Mouse (Mus musculus) heart, embryonic 13.5 days (tissue): Measurements from ENCODE around the gene Xpc. TPM values are rescaled to one million over a fixed set of nuclear protein-coding genes. Genes with fewer than 3 reads are reported as not detected.

Source experiments
- ATAC-seq: fragments of 200-750 bp; cut with Nextera tagmentation; 2 replicates; pipeline ENCODE4 v1.8.0; 2017; ENCODE audit warnings: moderate TSS enrichment; ENCODE audit not compliant: insufficient number of reproducible peaks, low FRiP score, low TSS enrichment; ENCODE audit errors: extremely low read depth
- H3K27ac ChIP-seq: fragments of 300-500 bp; sonication (generic); replicated peaks from 2 replicates; pipeline ENCODE4 v1.5.1; 2015; ENCODE audit warnings: moderate library complexity, mild to moderate bottlenecking, inconsistent platforms
- H3K27me3 ChIP-seq: fragments of 300-500 bp; sonication (generic); replicated peaks from 2 replicates; pipeline ENCODE4 v1.6.1; 2015; ENCODE audit warnings: mild to moderate bottlenecking, inconsistent platforms
- H3K36me3 ChIP-seq: fragments of 300-500 bp; sonication (generic); 2 replicates; pipeline ENCODE4 v1.6.1; 2015; ENCODE audit warnings: mild to moderate bottlenecking, inconsistent platforms
- H3K4me1 ChIP-seq: fragments of 300-500 bp; sonication (generic); 2 replicates; pipeline ENCODE4 v1.6.1; 2015; ENCODE audit warnings: inconsistent platforms
- H3K4me2 ChIP-seq: fragments of 300-500 bp; sonication (generic); 2 replicates; pipeline ENCODE4 v1.6.1; 2015; ENCODE audit warnings: inconsistent platforms, mild to moderate bottlenecking, moderate library complexity
- H3K4me3 ChIP-seq: fragments of 300-500 bp; sonication (generic); 2 replicates; pipeline ENCODE4 v1.5.1; 2015; ENCODE audit warnings: moderate library complexity, mild to moderate bottlenecking, inconsistent platforms
- H3K9ac ChIP-seq: fragments of 300-500 bp; sonication (generic); 2 replicates; pipeline ENCODE4 v1.6.1; 2015; ENCODE audit warnings: inconsistent platforms, mild to moderate bottlenecking, moderate library complexity
- H3K9me3 ChIP-seq: fragments of 300-500 bp; sonication (generic); 2 replicates; pipeline ENCODE4 v1.6.1; 2016; ENCODE audit warnings: inconsistent platforms
- WGBS: fragments of 180-500 bp; shearing (Covaris S2); methylation state at CpG from one replicate; pipeline ENCODE4 v1.1.7; 2015; ENCODE audit warnings: mixed read lengths; 5-methylcytosine and 5-hydroxymethylcytosine counted together
- polyA plus RNA-seq: library from polyadenylated mRNA; unstranded; fragments of >200 nt; fragmentation: Nextera tagmentation; extraction: Ambion mirVana; gene quantifications from 2 replicates; pipeline ENCODE4 v1.2.1, GENCODE M21; 2015

The Xpc gene
- polyA plus RNA-seq, 1 experiment from 2014 or later: 10.5 TPM

- H3K9me3 ChIP-seq: no peaks in the 10 kb centered on the region
- no peak overlapping the region for H3K9ac ChIP-seq
- no peak overlapping the region for H3K27ac ChIP-seq
- no peaks in the 10 kb centered on the region for H3K27me3 ChIP-seq
- H3K4me2 ChIP-seq: no peak overlapping the region
- peaks cover 8% of the 10 kb centered on the region for H3K4me1 ChIP-seq
- H3K36me3 ChIP-seq: peaks cover 96% of the 10 kb centered on the region
- no peak for ATAC-seq
- no peak overlapping the region for H3K4me3 ChIP-seq
- WGBS: 70% methylated on average over 6 of the region's 6 CpGs
These were observed 24.7 kb downstream of the Xpc start for GRCm38 (mm10) chr6:91491004-91491403.

GRCm38 (mm10) chr6:91489872-91490271, 25.8 kb downstream of the Xpc start:
- no peak overlapping the region for H3K27ac ChIP-seq
- no peak overlapping the region for H3K4me2 ChIP-seq

GRCm38 (mm10) chr6:91488496-91489212, 27.0 kb downstream of the Xpc start:
- H3K9ac ChIP-seq: no peak overlapping the region
- peak; percentile 10; the same call in 1 of the 2 replicates for ATAC-seq
- no peaks in the 10 kb centered on the region for H3K9me3 ChIP-seq
- 58% methylated on average over 9 of the region's 9 CpGs for WGBS
- peaks cover 8% of the 10 kb centered on the region for H3K4me1 ChIP-seq
- no peak overlapping the region; the same call in 1 of the 2 replicates for H3K27ac ChIP-seq
- H3K36me3 ChIP-seq: peaks cover 98% of the 10 kb centered on the region
- H3K4me3 ChIP-seq: no peak overlapping the region
- no peaks in the 10 kb centered on the region for H3K27me3 ChIP-seq
- H3K4me2 ChIP-seq: no peak overlapping the region

More at GRCm38 (mm10) chr6:91489872-91490271, 25.8 kb downstream of the Xpc start:
- 77% methylated on average over 10 of the region's 10 CpGs for WGBS
- Histone ChIP-seq H3K4me3 (no peak overlapping the region), H3K36me3 (peaks cover 96% of the 10 kb centered on the region), H3K9me3 (no peaks in the 10 kb centered on the region), H3K4me1 (peaks cover 8% of the 10 kb centered on the region), H3K9ac (no peak overlapping the region), H3K27me3 (no peaks in the 10 kb centered on the region)
- no peak for ATAC-seq

GRCm38 (mm10) chr6:91486736-91487453, 28.8 kb downstream of the Xpc start:
- H3K36me3 ChIP-seq: peaks cover 98% of the 10 kb centered on the region
- 86% methylated on average over 15 of the region's 15 CpGs for WGBS
- H3K4me2 ChIP-seq: no peak overlapping the region

GRCm38 (mm10) chr6:91483371-91483770, 32.3 kb downstream of the Xpc start:
- no peak overlapping the region for H3K9ac ChIP-seq
- no peaks in the 10 kb centered on the region for H3K27me3 ChIP-seq
- no peak overlapping the region for H3K27ac ChIP-seq
- H3K4me2 ChIP-seq: no peak overlapping the region
- WGBS: 69% methylated on average over 2 of the region's 2 CpGs
- no peak overlapping the region for H3K4me3 ChIP-seq
- H3K4me1 ChIP-seq: peaks cover under 1% of the 10 kb centered on the region
- peaks cover 100% of the 10 kb centered on the region for H3K36me3 ChIP-seq
- ATAC-seq: no peak
- H3K9me3 ChIP-seq: no peaks in the 10 kb centered on the region

More at GRCm38 (mm10) chr6:91486736-91487453, 28.8 kb downstream of the Xpc start:
- Histone ChIP-seq H3K4me1 (peaks cover 8% of the 10 kb centered on the region), H3K9ac (no peak overlapping the region), H3K9me3 (no peaks in the 10 kb centered on the region), H3K27ac (no peak overlapping the region), H3K27me3 (no peaks in the 10 kb centered on the region), H3K4me3 (no peak overlapping the region)
- ATAC-seq: no peak

GRCm38 (mm10) chr6:91476541-91476940, 39.1 kb downstream of the Xpc start:
- no peak overlapping the region for H3K27ac ChIP-seq
- 0 out of 2 replicates have a peak overlapping the region, but pooled peaks have one; percentile 20 for H3K9ac ChIP-seq
- H3K4me2 ChIP-seq: no peak overlapping the region
- 89% methylated on average over 2 of the region's 2 CpGs for WGBS
- H3K9me3 ChIP-seq: no peaks in the 10 kb centered on the region
- no peak for ATAC-seq
- no peaks in the 10 kb centered on the region for H3K27me3 ChIP-seq
- no peak overlapping the region for H3K4me3 ChIP-seq
- peaks cover 55% of the 10 kb centered on the region for H3K36me3 ChIP-seq
- H3K4me1 ChIP-seq: peaks cover 22% of the 10 kb centered on the region

- Histone ChIP-seq H3K4me3 (peak overlapping the region; percentile 83), H3K9me3 (no peaks in the 10 kb centered on the region), H3K4me1 (peaks cover 22% of the 10 kb centered on the region), H3K27me3 (no peaks in the 10 kb centered on the region), H3K27ac (no peak overlapping the region), H3K36me3 (peaks cover 43% of the 10 kb centered on the region), H3K4me2 (peak overlapping the region; percentile 87), H3K9ac (peak overlapping the region; percentile 90)
- ATAC-seq: no peak
- WGBS: 52% methylated on average over 9 of the region's 9 CpGs
These were observed 41.1 kb downstream of the Xpc start for GRCm38 (mm10) chr6:91474441-91475190.

- Histone ChIP-seq H3K9me3 (no peaks in the 10 kb centered on the region), H3K4me2 (peak overlapping the region; percentile 87), H3K27ac (peak overlapping the region; percentile 74), H3K4me1 (peaks cover 22% of the 10 kb centered on the region), H3K36me3 (peaks cover 40% of the 10 kb centered on the region), H3K9ac (peak overlapping the region; percentile 90), H3K4me3 (peak overlapping the region; percentile 83), H3K27me3 (no peaks in the 10 kb centered on the region)
- WGBS: under 1% methylated on average over 27 of the region's 27 CpGs
- ATAC-seq: 0 out of 2 replicates have a peak, but pooled peaks have one; percentile 2
These were observed 41.8 kb downstream of the Xpc start for GRCm38 (mm10) chr6:91473805-91474440.

GRCm38 (mm10) chr6:91472868-91473804, 42.6 kb downstream of the Xpc start, which contains the start of the genes Chchd4 and Tmem43:
TSS of gene Chchd4 (minus strand) at chr6:91473546.
TSS of gene Tmem43 (plus strand) at chr6:91473703.
- Histone ChIP-seq H3K27me3 (no peaks in the 10 kb centered on the region), H3K27ac (peak within 1 kb of the TSS; percentile 86), H3K4me2 (peak within 1 kb of the TSS; percentile 87), H3K9me3 (no peaks in the 10 kb centered on the region), H3K9ac (peak within 1 kb of the TSS; percentile 90), H3K36me3 (peaks cover 40% of the 10 kb centered on the region), H3K4me1 (peaks cover 22% of the 10 kb centered on the region), H3K4me3 (peak within 1 kb of the TSS; percentile 83)
- WGBS: under 1% methylated on average over 74 of the region's 74 CpGs
- peak; percentile 93 for ATAC-seq

GRCm38 (mm10) chr6:91472319-91472718, 43.4 kb downstream of the Xpc start:
- peaks cover 22% of the 10 kb centered on the region for H3K4me1 ChIP-seq
- ATAC-seq: no peak

More at GRCm38 (mm10) chr6:91472319-91472718, 43.4 kb downstream of the Xpc start:
- Histone ChIP-seq H3K36me3 (peaks cover 40% of the 10 kb centered on the region), H3K27ac (peak overlapping the region; percentile 86), H3K4me3 (peak overlapping the region; percentile 83), H3K27me3 (no peaks in the 10 kb centered on the region), H3K9ac (peak overlapping the region; percentile 88), H3K9me3 (no peaks in the 10 kb centered on the region), H3K4me2 (peak overlapping the region; percentile 77)
- WGBS: 35% methylated on average over 6 of the region's 6 CpGs
